Mouse (Mus musculus) heart, embryonic 13.5 days (tissue): ENCODE results near the gene Zfp423. TPM values are rescaled to one million over a fixed set of nuclear protein-coding genes. Genes with fewer than 3 reads are reported as not detected.
"Not testable (repeated sequence)": the region's sequence is repeated elsewhere in the genome, so short reads cannot be mapped to it uniquely, and the experiment has no call there.

Experiments used
- ATAC-seq: fragments of 200-750 bp; cut with Nextera tagmentation; 2 replicates; pipeline ENCODE4 v1.8.0; 2017; ENCODE audit warnings: moderate TSS enrichment; ENCODE audit not compliant: insufficient number of reproducible peaks, low FRiP score, low TSS enrichment; ENCODE audit errors: extremely low read depth
- H3K27ac ChIP-seq: fragments of 300-500 bp; sonication (generic); replicated peaks from 2 replicates; pipeline ENCODE4 v1.5.1; 2015; ENCODE audit warnings: moderate library complexity, mild to moderate bottlenecking, inconsistent platforms
- H3K27me3 ChIP-seq: fragments of 300-500 bp; sonication (generic); replicated peaks from 2 replicates; pipeline ENCODE4 v1.6.1; 2015; ENCODE audit warnings: mild to moderate bottlenecking, inconsistent platforms
- H3K36me3 ChIP-seq: fragments of 300-500 bp; sonication (generic); 2 replicates; pipeline ENCODE4 v1.6.1; 2015; ENCODE audit warnings: mild to moderate bottlenecking, inconsistent platforms
- H3K4me1 ChIP-seq: fragments of 300-500 bp; sonication (generic); 2 replicates; pipeline ENCODE4 v1.6.1; 2015; ENCODE audit warnings: inconsistent platforms
- H3K4me2 ChIP-seq: fragments of 300-500 bp; sonication (generic); 2 replicates; pipeline ENCODE4 v1.6.1; 2015; ENCODE audit warnings: inconsistent platforms, mild to moderate bottlenecking, moderate library complexity
- H3K4me3 ChIP-seq: fragments of 300-500 bp; sonication (generic); 2 replicates; pipeline ENCODE4 v1.5.1; 2015; ENCODE audit warnings: moderate library complexity, mild to moderate bottlenecking, inconsistent platforms
- H3K9ac ChIP-seq: fragments of 300-500 bp; sonication (generic); 2 replicates; pipeline ENCODE4 v1.6.1; 2015; ENCODE audit warnings: inconsistent platforms, mild to moderate bottlenecking, moderate library complexity
- H3K9me3 ChIP-seq: fragments of 300-500 bp; sonication (generic); 2 replicates; pipeline ENCODE4 v1.6.1; 2016; ENCODE audit warnings: inconsistent platforms
- WGBS: fragments of 180-500 bp; shearing (Covaris S2); methylation state at CpG from one replicate; pipeline ENCODE4 v1.1.7; 2015; ENCODE audit warnings: mixed read lengths; 5-methylcytosine and 5-hydroxymethylcytosine counted together
- polyA plus RNA-seq: library from polyadenylated mRNA; unstranded; fragments of >200 nt; fragmentation: Nextera tagmentation; extraction: Ambion mirVana; gene quantifications from 2 replicates; pipeline ENCODE4 v1.2.1, GENCODE M21; 2015

Gene Zfp423
- polyA plus RNA-seq, 1 experiment from 2014 or later, result 4.1 TPM

GRCm38 (mm10) chr8:87861718-87862117 is 97.7 kb downstream of the Zfp423 start:
- Histone ChIP-seq H3K9me3 (no peaks in the 10 kb centered on the region), H3K4me2 (no peak overlapping the region), H3K4me1 (peaks cover 23% of the 10 kb centered on the region), H3K9ac (no peak overlapping the region), H3K27ac (no peak overlapping the region; the same call in 1 of the 2 replicates), H3K27me3 (no peaks in the 10 kb centered on the region), H3K4me3 (no peak overlapping the region), H3K36me3 (peaks cover 6% of the 10 kb centered on the region; the same call in 1 of the 2 replicates)
- ATAC-seq, result no peak
- 55% methylated on average over 5 of the region's 5 CpGs for WGBS

GRCm38 (mm10) chr8:87860905-87861304 is 98.5 kb downstream of the Zfp423 start:
- no peak overlapping the region for H3K27ac ChIP-seq
- H3K27me3 ChIP-seq, result no peaks in the 10 kb centered on the region
- peaks cover 23% of the 10 kb centered on the region for H3K4me1 ChIP-seq
- 80% methylated on average over 6 of the region's 6 CpGs for WGBS
- no peak for ATAC-seq
- H3K36me3 ChIP-seq, result peaks cover 6% of the 10 kb centered on the region; the same call in 1 of the 2 replicates
- no peak overlapping the region for H3K9ac ChIP-seq
- H3K4me3 ChIP-seq, result no peak overlapping the region
- H3K4me2 ChIP-seq, result no peak overlapping the region
- no peaks in the 10 kb centered on the region for H3K9me3 ChIP-seq

GRCm38 (mm10) chr8:87851871-87852270 is 107.5 kb downstream of the Zfp423 start:
- Histone ChIP-seq H3K36me3 (no peaks in the 10 kb centered on the region), H3K4me2 (no peak overlapping the region), H3K4me3 (no peak overlapping the region), H3K9me3 (no peaks in the 10 kb centered on the region), H3K27ac (no peak overlapping the region), H3K9ac (no peak overlapping the region), H3K4me1 (peaks cover 25% of the 10 kb centered on the region), H3K27me3 (no peaks in the 10 kb centered on the region)
- no peak for ATAC-seq
- 72% methylated on average over 3 of the region's 3 CpGs for WGBS

DNA sequence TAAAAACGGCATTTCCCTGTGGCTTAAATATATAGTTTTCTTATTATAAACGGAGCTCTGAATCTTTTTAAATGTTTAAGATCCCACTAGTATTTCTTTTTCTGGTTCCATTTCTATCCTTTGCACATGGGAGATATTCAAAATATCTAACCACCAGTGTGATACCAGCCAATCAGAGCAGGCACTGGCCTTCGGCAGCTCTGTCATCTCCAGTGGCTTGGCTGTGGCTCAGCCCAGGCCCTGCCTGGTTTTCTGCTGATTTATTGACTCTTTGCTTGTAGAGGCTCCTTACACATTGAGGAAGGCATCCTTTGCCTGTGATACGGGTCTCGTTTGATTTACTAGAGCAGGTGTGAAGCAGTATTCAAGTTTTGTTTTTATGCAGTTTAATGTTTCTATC is 108.0 kb downstream of the Zfp423 start:
- Histone ChIP-seq H3K36me3 (no peaks in the 10 kb centered on the region), H3K4me3 (no peak overlapping the region), H3K27ac (no peak overlapping the region), H3K4me1 (peaks cover 30% of the 10 kb centered on the region), H3K4me2 (no peak overlapping the region), H3K9ac (no peak overlapping the region), H3K27me3 (no peaks in the 10 kb centered on the region), H3K9me3 (no peaks in the 10 kb centered on the region)
- ATAC-seq, result no peak
- WGBS, result 82% methylated on average over 5 of the region's 5 CpGs

DNA sequence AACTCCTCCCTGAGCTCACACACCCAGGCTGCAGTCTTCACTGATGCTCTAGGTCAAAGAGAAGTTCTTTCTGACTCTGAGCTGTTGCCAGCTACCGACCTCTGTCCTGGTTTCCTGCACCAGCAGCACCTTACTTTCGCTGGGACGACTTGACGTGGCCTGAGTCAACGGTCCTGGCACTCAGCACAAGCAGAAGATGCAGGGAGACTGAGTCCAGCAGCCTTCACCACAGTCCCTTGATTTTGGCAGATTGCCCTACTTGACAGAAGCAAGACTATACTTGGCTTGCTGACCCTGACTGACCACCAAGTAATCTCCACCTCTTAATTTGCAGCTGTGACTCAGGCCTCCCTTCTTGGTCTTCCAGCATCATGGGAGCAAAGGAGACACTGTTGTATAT is 110.6 kb downstream of the Zfp423 start:
- 66% methylated on average over 5 of the region's 5 CpGs for WGBS
- Histone ChIP-seq H3K9ac (no peak overlapping the region), H3K9me3 (no peaks in the 10 kb centered on the region), H3K27ac (no peak overlapping the region), H3K36me3 (no peaks in the 10 kb centered on the region), H3K4me3 (no peak overlapping the region), H3K4me1 (peaks cover 32% of the 10 kb centered on the region), H3K4me2 (no peak overlapping the region), H3K27me3 (no peaks in the 10 kb centered on the region)
- ATAC-seq, result no peak

DNA sequence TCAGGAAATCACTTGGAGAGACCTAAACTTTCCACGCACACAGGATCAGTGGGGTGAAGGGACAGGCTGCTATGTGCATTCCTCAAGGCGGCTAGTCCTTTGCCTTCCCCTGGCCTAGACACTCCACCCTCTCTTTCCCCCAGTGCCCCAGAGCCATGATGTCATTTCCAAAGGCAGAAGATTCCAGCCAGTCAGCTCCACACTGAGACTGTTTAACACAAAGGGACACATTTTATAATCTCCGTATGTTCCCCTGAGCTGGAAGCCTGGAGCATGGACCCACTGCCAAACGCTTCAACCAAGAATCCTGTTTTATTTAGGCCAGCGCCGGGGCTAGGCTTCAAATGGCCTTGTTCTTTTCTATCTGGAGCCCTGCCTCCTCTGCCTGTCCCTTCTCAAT is 111.6 kb downstream of the Zfp423 start:
- Histone ChIP-seq H3K4me3 (no peak overlapping the region), H3K9ac (no peak overlapping the region), H3K4me2 (no peak overlapping the region), H3K9me3 (no peaks in the 10 kb centered on the region), H3K27ac (peak overlapping the region; percentile 76), H3K27me3 (no peaks in the 10 kb centered on the region), H3K4me1 (peaks cover 32% of the 10 kb centered on the region), H3K36me3 (no peaks in the 10 kb centered on the region)
- peak; percentile 24; the same call in 1 of the 2 replicates for ATAC-seq
- 44% methylated on average over 6 of the region's 6 CpGs for WGBS

DNA sequence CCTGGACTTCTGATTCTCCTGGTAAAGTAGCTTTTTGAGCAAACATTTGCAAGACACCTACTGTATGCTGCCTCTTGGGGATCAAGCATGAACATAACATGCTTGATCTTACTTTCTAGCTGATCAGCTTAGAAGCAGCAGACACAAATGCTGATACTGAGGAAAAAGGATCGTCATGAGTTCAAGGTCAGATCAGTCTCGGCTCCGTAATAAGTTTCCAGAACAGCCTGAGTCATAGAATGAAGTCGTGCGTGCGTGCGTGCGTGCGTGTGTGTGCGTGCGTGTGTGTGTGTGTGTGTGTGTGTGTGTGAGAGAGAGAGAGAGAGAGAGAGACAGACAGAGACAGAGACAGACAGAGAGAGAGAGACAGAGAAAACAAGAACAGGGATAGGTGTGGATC is 117.3 kb downstream of the Zfp423 start:
- not testable (repeated sequence) for H3K4me2 ChIP-seq, ATAC-seq, H3K9me3 ChIP-seq, H3K36me3 ChIP-seq, H3K27ac ChIP-seq, H3K27me3 ChIP-seq, H3K9ac ChIP-seq, H3K4me3 ChIP-seq
- 80% methylated on average over 11 of the region's 11 CpGs for WGBS
- peaks cover 23% of the 10 kb centered on the region for H3K4me1 ChIP-seq

- H3K4me2 ChIP-seq, result peak overlapping the region; percentile 60
- WGBS, result 27% methylated on average over 6 of the region's 6 CpGs
- no peaks in the 10 kb centered on the region for H3K36me3 ChIP-seq
- H3K9ac ChIP-seq, result peak overlapping the region; percentile 67
- H3K4me1 ChIP-seq, result peaks cover 62% of the 10 kb centered on the region
- H3K27me3 ChIP-seq, result 0 out of 2 replicates have a peak, but pooled peaks cover 3% of the 10 kb centered on the region
- no peaks in the 10 kb centered on the region for H3K9me3 ChIP-seq
- no peak; the same call in 1 of the 2 replicates for ATAC-seq
- H3K27ac ChIP-seq, result peak overlapping the region; percentile 86
- peak overlapping the region; percentile 24 for H3K4me3 ChIP-seq
Observed at GRCm38 (mm10) chr8:87837266-87837665, 122.1 kb downstream of the Zfp423 start.

GRCm38 (mm10) chr8:87836866-87837265 is 122.5 kb downstream of the Zfp423 start:
- no peak; the same call in 1 of the 2 replicates for ATAC-seq
- no peaks in the 10 kb centered on the region for H3K9me3 ChIP-seq
- peak overlapping the region; percentile 60 for H3K4me2 ChIP-seq
- no peaks in the 10 kb centered on the region for H3K36me3 ChIP-seq
- 0 out of 2 replicates have a peak, but pooled peaks cover 3% of the 10 kb centered on the region for H3K27me3 ChIP-seq
- peak overlapping the region; percentile 24 for H3K4me3 ChIP-seq
- peak overlapping the region; percentile 67 for H3K9ac ChIP-seq
- 14% methylated on average over 16 of the region's 16 CpGs for WGBS
- H3K4me1 ChIP-seq, result peaks cover 66% of the 10 kb centered on the region
- H3K27ac ChIP-seq, result peak overlapping the region; percentile 86

DNA sequence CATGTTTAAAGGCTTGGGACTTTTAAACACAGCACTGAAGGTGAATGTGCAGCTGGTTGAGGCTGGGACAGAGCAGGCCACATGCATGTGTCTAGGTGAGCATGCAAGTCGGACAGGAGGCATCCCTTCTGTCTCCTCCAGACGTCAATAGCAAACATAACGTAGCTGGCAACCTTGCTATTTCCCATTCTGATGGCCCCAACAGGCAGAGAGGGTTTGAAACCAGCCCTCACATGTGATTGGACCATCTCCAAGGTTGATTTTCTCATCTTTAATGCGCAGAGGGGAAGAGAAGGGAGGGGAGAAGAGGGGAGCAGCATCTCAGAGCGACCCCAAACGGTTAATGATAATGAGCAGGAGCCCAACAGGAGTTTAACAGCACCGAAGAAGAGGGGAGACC is 123.5 kb downstream of the Zfp423 start:
- H3K9ac ChIP-seq, result no peak overlapping the region
- no peaks in the 10 kb centered on the region for H3K9me3 ChIP-seq
- peak overlapping the region; percentile 60 for H3K4me2 ChIP-seq
- WGBS, result 28% methylated on average over 7 of the region's 7 CpGs
- no peak overlapping the region for H3K4me3 ChIP-seq
- H3K27ac ChIP-seq, result peak overlapping the region; percentile 86
- no peak for ATAC-seq
- H3K36me3 ChIP-seq, result no peaks in the 10 kb centered on the region
- H3K27me3 ChIP-seq, result 0 out of 2 replicates have a peak, but pooled peaks cover 3% of the 10 kb centered on the region
- peaks cover 75% of the 10 kb centered on the region for H3K4me1 ChIP-seq

DNA sequence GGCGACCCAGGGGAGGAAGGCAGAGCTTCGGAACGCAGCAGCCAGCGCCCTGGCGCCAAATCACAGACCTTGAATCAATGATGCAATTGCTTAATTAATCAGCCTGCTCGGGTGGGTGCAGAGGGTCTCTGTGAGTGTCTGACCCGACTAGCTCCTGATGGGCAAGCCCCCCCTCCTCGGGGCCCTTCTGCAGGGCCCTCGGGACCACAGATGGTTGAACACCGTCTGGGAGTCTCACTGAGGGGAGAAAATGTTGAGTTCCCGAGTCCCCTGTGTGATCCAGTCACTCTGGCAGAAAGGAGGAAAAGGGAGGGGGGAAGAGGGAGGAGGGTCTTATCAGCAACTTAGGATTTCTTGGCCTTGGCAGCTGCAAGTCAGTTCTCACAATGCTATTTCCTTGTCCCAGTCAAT is 124.0 kb downstream of the Zfp423 start:
- H3K36me3 ChIP-seq, result no peaks in the 10 kb centered on the region
- WGBS, result 15% methylated on average over 11 of the region's 11 CpGs
- peak overlapping the region; percentile 86 for H3K27ac ChIP-seq
- no peaks in the 10 kb centered on the region for H3K9me3 ChIP-seq
- no peak for ATAC-seq
- peak overlapping the region; percentile 54 for H3K4me2 ChIP-seq
- H3K9ac ChIP-seq, result peak overlapping the region; percentile 63
- 0 out of 2 replicates have a peak overlapping the region, but pooled peaks have one; percentile 0 for H3K4me3 ChIP-seq
- peaks cover 80% of the 10 kb centered on the region for H3K4me1 ChIP-seq
- 0 out of 2 replicates have a peak, but pooled peaks cover 3% of the 10 kb centered on the region for H3K27me3 ChIP-seq

DNA sequence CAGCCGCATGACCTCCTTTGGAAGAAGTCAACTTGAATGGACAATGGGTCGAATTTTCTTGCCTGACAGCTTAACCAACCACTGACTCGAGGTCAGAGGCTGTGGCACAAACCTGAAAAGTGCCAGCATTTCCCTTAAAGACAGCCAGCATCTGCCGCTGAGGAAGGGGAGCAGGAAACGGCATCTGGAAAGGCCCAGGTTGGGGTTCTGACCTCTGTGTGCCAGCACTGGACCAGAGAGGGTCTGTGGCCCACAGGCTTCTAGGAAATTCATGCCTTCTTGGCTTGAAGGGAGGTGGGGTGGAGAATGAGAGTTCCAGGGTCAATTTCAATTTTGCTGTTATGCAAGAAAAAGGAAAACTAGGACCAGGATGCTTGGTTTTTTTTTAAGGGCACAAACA is 124.7 kb downstream of the Zfp423 start:
- H3K36me3 ChIP-seq, result no peaks in the 10 kb centered on the region
- peaks cover 84% of the 10 kb centered on the region for H3K4me1 ChIP-seq
- H3K4me2 ChIP-seq, result no peak overlapping the region
- 44% methylated on average over 5 of the region's 5 CpGs for WGBS
- H3K27ac ChIP-seq, result peak overlapping the region; percentile 86
- H3K9me3 ChIP-seq, result no peaks in the 10 kb centered on the region
- 0 out of 2 replicates have a peak, but pooled peaks cover 3% of the 10 kb centered on the region for H3K27me3 ChIP-seq
- ATAC-seq, result no peak
- H3K9ac ChIP-seq, result no peak overlapping the region
- H3K4me3 ChIP-seq, result no peak overlapping the region
